Mouse (Mus musculus) liver, adult 2 months (tissue): ENCODE data around the gene Acsm4.

Experiments used
- CTCF ChIP-seq: fragments of 200-500 bp; IDR thresholded peaks from 2 replicates; pipeline ENCODE4 v1.5.1; 2011; ENCODE audit warnings: low read depth, low read length, control low read depth
- POLR2A ChIP-seq: fragments of 200-500 bp; IDR thresholded peaks from 2 replicates; pipeline ENCODE4 v1.6.1; 2011; ENCODE audit warnings: low read length, control low read depth; ENCODE audit not compliant: insufficient read depth; ENCODE audit errors: extremely low read depth

GRCm38 (mm10) chr7:119760527-119760951 lies 70.7 kb downstream of the Acsm4 start, which contains the start of gene Acsm3:
- peak; percentile 57; the same call in 1 of the 2 replicates for TF ChIP-seq POLR2A
- no peak for TF ChIP-seq CTCF
